ENCODE assay signal across 8 mouse cellular contexts in genomic region chr6:140424201-140424990, GRCm38 (mm10). TPM values are rescaled to one million over a fixed set of nuclear protein-coding genes. Genes with fewer than 3 reads are reported as not detected.
DNase-seq lines count a peak whose midpoint lies in the region; ATAC-seq lines count a peak whose summit lies in the region.

No protein-coding gene starts in this region.

- H3K36me3 ChIP-seq in hindbrain, embryonic 12.5 days: peaks cover 6% of the 10 kb centered on the region
- H3K36me3 ChIP-seq in midbrain, embryonic 10.5 days: peaks cover 28% of the 10 kb centered on the region

- H3K27me3 ChIP-seq in hindbrain, embryonic 12.5 days: no peaks in the 10 kb centered on the region
- no peaks in the 10 kb centered on the region for H3K27me3 ChIP-seq in midbrain, embryonic 10.5 days (ENCODE audit: low read depth, poor library complexity, severe bottlenecking)

- H3K4me1 ChIP-seq in hindbrain, embryonic 12.5 days: peaks cover 21% of the 10 kb centered on the region
- H3K4me1 ChIP-seq in midbrain, embryonic 10.5 days: peaks cover 30% of the 10 kb centered on the region

- H3K4me2 ChIP-seq in hindbrain, embryonic 12.5 days (replicated peaks): peak overlapping the region; percentile 77

- no peaks in the 10 kb centered on the region for H3K9me3 ChIP-seq in hindbrain, embryonic 12.5 days (replicated peaks)
- H3K9me3 ChIP-seq in midbrain, embryonic 10.5 days (replicated peaks): peaks cover 12% of the 10 kb centered on the region; the same call in 1 of the 2 replicates

- H3K9ac ChIP-seq in hindbrain, embryonic 12.5 days: peak overlapping the region; percentile 92

- H3K4me3 ChIP-seq in hindbrain, embryonic 12.5 days: peak overlapping the region; percentile 87
- H3K4me3 ChIP-seq in midbrain, embryonic 10.5 days: peak overlapping the region; percentile 96

- intact Hi-C loops in left cerebral cortex, postnatal 36 days (cut with DNase I): loop anchor here (5.0 to 10.0 kb wide), 3 partner anchors 62 to 552 kb away; no protein-coding TSS in a partner anchor

- DNase-seq in R1 (ENCODE audit: low read depth, low spot score): peak; percentile 43
- peak; percentile 60 to 72 for DNase-seq in cerebellum, adult 18-20 months
- peak; percentile 20 to 45 for DNase-seq in frontal cortex, adult 2 months (ENCODE audit: extremely low spot score in 1 of 2, low spot score in 1 of 2)
- DNase-seq in left cerebral cortex, postnatal 36 days (ENCODE audit: low spot score in 2 of 2): peak; percentile 58 to 67
- DNase-seq in midbrain, embryonic 10.5 days (ENCODE audit: low spot score): peak; percentile 70
- DNase-seq in right cerebral cortex, postnatal 4 days: peak; percentile 58
- no peak for DNase-seq in c-Kit-positive CD71-positive TER-119-positive erythroid progenitor cells, embryonic 14.5 days (ENCODE audit: low spot score)

- peak; percentile 83 for ATAC-seq in hindbrain, embryonic 12.5 days (ENCODE audit: low FRiP score)

- under 1% methylated on average over 60 of the region's 72 CpGs for WGBS in hindbrain, embryonic 12.5 days
- under 1% methylated on average over 51 of the region's 72 CpGs for WGBS in midbrain, embryonic 10.5 days

- peak overlapping the region; percentile 94 for H3K27ac ChIP-seq in hindbrain, embryonic 12.5 days
- H3K27ac ChIP-seq in midbrain, embryonic 10.5 days (replicated peaks): peak overlapping the region; percentile 99

RNA-seq across cellular contexts. Expression of gene Plekha5, which starts 0.5 kb away (rescaled TPM):
- polyA plus RNA-seq in frontal cortex, adult 2 months (2012; rRNA removed): 146 and 156 TPM in 2 replicates
- polyA plus RNA-seq in hindbrain, embryonic 12.5 days (2016; fragmentation: Nextera tagmentation; extraction: Ambion mirVana): 49.4 and 50.9 TPM in 2 replicates
- 100 to 1,000 TPM in 1 of 2 experiments, 10 to 100 TPM in 1; 99.6 to 119 TPM for total RNA-seq in left cerebral cortex, postnatal 36 days (2021)
- 45.9 and 50.7 TPM in 2 replicates for polyA plus RNA-seq in midbrain, embryonic 10.5 days (2016; fragmentation: Nextera tagmentation; extraction: Ambion mirVana)
